ENCODE assay signal across 9 mouse cellular contexts in the genomic region with DNA sequence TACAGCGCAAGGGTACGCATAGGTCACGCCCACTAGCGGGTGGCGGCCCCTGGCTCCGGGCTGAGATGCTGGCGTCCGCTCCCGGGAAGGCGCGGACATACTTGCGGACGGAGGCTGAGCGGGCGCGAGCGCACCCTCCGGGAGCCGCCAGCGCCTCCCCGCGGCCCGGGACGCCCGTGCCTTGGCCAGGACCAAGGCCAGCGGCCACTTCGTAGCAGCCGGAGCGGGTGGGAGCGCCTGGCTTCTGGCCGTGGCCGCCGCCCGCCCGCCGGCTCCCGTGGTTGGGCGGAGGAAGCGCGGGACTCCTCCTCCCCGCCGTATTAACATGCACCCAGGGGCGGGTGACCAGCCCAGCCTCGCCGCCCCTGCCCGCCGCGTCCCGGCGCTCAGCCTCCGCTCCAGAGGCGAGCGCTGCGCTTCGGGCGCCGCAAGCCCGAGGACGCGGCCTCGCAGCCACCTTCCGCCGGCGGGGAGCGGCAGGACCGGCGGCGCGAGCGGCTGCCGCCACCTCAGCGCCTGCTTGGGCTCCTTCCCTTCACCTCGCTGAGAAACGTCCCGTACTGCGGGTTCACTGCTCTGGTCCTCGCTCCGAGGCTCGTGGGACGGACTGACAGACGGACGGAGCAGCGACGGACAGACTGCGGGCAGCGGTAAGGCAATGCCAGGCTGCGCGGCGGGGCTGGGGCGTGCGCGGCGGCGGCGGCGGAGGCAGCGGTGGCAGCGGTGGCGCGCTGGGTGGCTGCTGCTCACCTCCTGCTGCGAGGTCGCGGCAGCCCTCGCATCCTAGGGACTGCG. TPM values are rescaled to one million over a fixed set of nuclear protein-coding genes. Genes with fewer than 3 reads are reported as not detected.
DNase-seq lines count a peak whose midpoint lies in the region; ATAC-seq lines count a peak whose summit lies in the region.
"Had no signal": no experiment of that assay in that cellular context is flagged by ENCODE, and none has a peak within 500 bp of the region (broad histone marks: within the 10 kb centered on the region; RNA-seq: fewer than 3 reads in every experiment).

A gene (plus strand): TSS at position 53 of the 795 bp plus-strand sequence.

- H3K27me3 ChIP-seq in hindbrain, embryonic 11.5 days (ENCODE audit: control insufficient read depth, insufficient read depth, low read length), result no peaks in the 10 kb centered on the region

- H3K36me3 ChIP-seq in hindbrain, embryonic 11.5 days (ENCODE audit: control insufficient read depth, insufficient read depth, low read length), result no peaks in the 10 kb centered on the region

- H3K4me3 ChIP-seq in hindbrain, embryonic 11.5 days (ENCODE audit: low read depth, low read length), result peak within 1 kb of the TSS; percentile 48
- H3K4me3 ChIP-seq: erythroblast, embryonic 14.5 days had no signal

- H3K4me2 ChIP-seq in hindbrain, embryonic 11.5 days (replicated peaks; ENCODE audit: low read depth, low read length), result peak within 1 kb of the TSS; percentile 95

- no peaks in the 10 kb centered on the region; the same call in 1 of the 2 replicates for H3K4me1 ChIP-seq in hindbrain, embryonic 11.5 days (replicated peaks; ENCODE audit: control insufficient read depth, insufficient read depth, low read length)

- under 1% methylated on average over 77 of the region's 105 CpGs for WGBS in hindbrain, embryonic 11.5 days

- H3K9me3 ChIP-seq in hindbrain, embryonic 11.5 days (ENCODE audit: control insufficient read depth, low read length), result no peaks in the 10 kb centered on the region

- peak within 1 kb of the TSS; percentile 35 for H3K9ac ChIP-seq in hindbrain, embryonic 11.5 days (ENCODE audit: low read depth, low read length)

- peak within 1 kb of the TSS; percentile 63 for H3K27ac ChIP-seq in hindbrain, embryonic 11.5 days (ENCODE audit: low read depth, low read length)

- peak; percentile 95 for DNase-seq in adrenal gland, adult 2 months
- DNase-seq in cerebellum, adult 9-10 months, result peak; percentile 89
- DNase-seq in hindbrain, embryonic 11.5 days (ENCODE audit: low spot score), result peak; percentile 87
- DNase-seq in layer of hippocampus, postnatal 14 days (ENCODE audit: low spot score in 2 of 2), result peak; percentile 69 to 77
- peak; percentile 81 for DNase-seq in mesoderm, embryonic 11.5 days (ENCODE audit: low read depth, low spot score)
- DNase-seq in skeletal muscle tissue, adult 2 months (ENCODE audit: low read depth, low spot score), result peak; percentile 4
- DNase-seq in T-cell, adult 2 months (ENCODE audit: low spot score), result no peak

- ATAC-seq in frontal cortex, adult (ENCODE audit: low TSS enrichment), result peak; percentile 79
- peak; percentile 93 for ATAC-seq in hindbrain, embryonic 11.5 days (ENCODE audit: low FRiP score)

RNA-seq across cellular contexts. Expression of the gene that starts here (rescaled TPM):
- 10 to 100 TPM; 27.5 to 44.8 TPM for total RNA-seq in adrenal gland, adult 2 months (2021)
- polyA plus RNA-seq in adrenal gland, adult 2 months (2012; rRNA removed), result 97.8 and 106 TPM in 2 replicates
- polyA plus RNA-seq in hindbrain, embryonic 11.5 days (2014; fragmentation: Nextera tagmentation; extraction: Ambion mirVana), result 3.7 and 4.4 TPM in 2 replicates
- total RNA-seq in layer of hippocampus, postnatal 14 days (2021), result 100 to 1,000 TPM; 370 to 411 TPM
- polyA plus RNA-seq: erythroblast, embryonic 14.5 days had no signal

Comparison
In these comparisons a context has a peak if more than half of its experiments do, and no peak if none do; other contexts are left out.
1. RNA of the gene that starts here (total RNA-seq): 370 to 411 TPM in layer of hippocampus, postnatal 14 days; 27.5 to 44.8 TPM in adrenal gland, adult 2 months; every median in the first group is over 4 times any median in the second.
2. RNA of the gene that starts here (polyA plus RNA-seq): 97.8 to 106 TPM in adrenal gland, adult 2 months; 3.7 to 4.4 TPM in hindbrain, embryonic 11.5 days; every median in the first group is over 10 times any median in the second.